Mouse (Mus musculus) erythroblast, adult 5-6 weeks (primary cell): Measurements from ENCODE around the gene Mapre3. TPM values are rescaled to one million over a fixed set of nuclear protein-coding genes. Genes with fewer than 3 reads are reported as not detected.

Experiments used
- ATAC-seq: replicated peaks from 2 replicates; pipeline ENCODE4 v1.8.0; 2016; ENCODE audit warnings: moderate number of reproducible peaks, mild to moderate bottlenecking, moderate TSS enrichment, inconsistent platforms; ENCODE audit not compliant: poor library complexity, low FRiP score, severe bottlenecking
- total RNA-seq, 2 experiments: library from RNA; stranded (forward) in 1 of 2; stranded (reverse) in 1 of 2; fragments of 150-400 nt in 1 of 2; fragments of 200-764, 138-1000 nt in 1 of 2; gene quantifications; 2 replicates each; pipeline versions ENCODE4 v1.2.3 to v1.2.4; 2015 to 2017; ENCODE audit warnings: low replicate concordance in 2 of 2

The Mapre3 gene
- total RNA-seq, 2 experiments from 2014 or later, result 0.51 TPM; not detected in 1

DNA sequence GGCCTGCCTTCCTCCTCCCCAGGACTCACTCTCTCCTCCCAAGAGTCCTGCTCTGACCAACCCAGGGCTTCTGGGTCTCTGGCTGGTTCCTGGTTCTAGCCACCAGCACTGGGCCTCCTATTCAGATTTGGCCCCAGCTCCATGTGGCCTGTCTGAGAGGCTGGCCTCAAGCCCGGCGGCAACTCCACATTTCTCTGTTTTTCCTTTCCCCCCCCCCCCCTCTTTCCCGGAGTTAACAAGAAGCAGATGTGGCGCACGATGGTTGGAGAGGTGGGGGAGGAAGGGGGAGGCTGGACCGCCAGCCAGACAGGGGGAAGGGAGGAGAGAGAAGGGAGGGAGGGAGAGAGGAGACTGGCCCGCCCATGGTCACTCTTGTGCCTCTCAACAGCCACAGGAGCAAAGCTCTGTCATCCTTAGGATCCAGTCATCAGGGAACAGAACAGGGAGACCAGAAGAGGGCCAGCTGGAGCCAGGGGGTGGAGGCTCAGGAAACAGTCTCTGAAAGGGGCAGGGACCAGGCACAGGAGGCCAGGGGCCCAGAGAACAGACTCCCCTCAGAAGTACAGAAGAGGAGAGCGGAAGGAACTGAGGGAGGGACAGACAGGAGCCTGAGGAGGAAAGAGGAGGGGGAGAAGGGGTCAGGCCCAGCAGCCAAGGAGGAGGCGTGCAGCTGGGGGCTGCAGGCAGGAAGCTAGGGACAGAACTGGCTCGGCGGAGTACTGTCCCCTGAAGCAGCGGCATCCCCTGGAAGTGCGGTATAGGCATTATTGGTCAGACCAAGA is 98.8 kb downstream of the Mapre3 start, which contains the start of gene Emilin1:
Gene Emilin1, plus strand, starts transcription at position 343 of the 782 bp plus-strand sequence.
- ATAC-seq, result no peak

- no peak for ATAC-seq
Observed at GRCm38 (mm10) chr5:30914101-30914635, 99.7 kb downstream of the Mapre3 start.

DNA sequence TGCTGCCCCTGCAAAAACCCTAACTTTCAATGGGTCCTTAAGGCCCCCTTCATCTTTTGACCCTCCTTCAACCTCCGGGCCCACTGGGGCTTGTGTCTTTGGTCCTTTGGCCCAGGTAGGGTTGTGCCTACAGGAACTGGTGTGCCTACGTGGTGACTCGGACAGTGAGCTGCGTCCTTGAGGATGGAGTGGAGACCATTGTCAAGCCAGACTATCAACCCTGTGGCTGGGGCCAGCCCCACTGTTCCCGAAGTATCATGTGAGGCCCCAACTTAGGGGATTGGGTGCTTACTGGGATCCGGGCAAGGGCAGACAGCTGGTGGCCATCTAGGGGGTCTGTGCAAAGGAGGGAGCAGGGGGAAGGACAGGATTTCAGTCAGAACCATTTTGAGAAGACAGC is 100.4 kb downstream of the Mapre3 start:
- no peak for ATAC-seq

GRCm38 (mm10) chr5:30915456-30915855 is 101.0 kb downstream of the Mapre3 start:
- no peak for ATAC-seq

Other genes with a start within 250 kb of the Mapre3 start
- not detected in 2 replicates for gene Kcnk3, start 226.5 kb upstream of the Mapre3 start, total RNA-seq (2015; ENCODE audit: low replicate concordance)
- gene Kcnk3, start 226.5 kb upstream of the Mapre3 start, total RNA-seq (2017; ENCODE audit: low replicate concordance), result not detected in 2 replicates
- 4.4 and 16.7 TPM in 2 replicates for gene Slc35f6, start 166.7 kb upstream of the Mapre3 start, total RNA-seq (2015; ENCODE audit: low replicate concordance)
- 3.3 and 5.7 TPM in 2 replicates for gene Slc35f6, start 166.7 kb upstream of the Mapre3 start, total RNA-seq (2017; ENCODE audit: low replicate concordance)
- 79.8 and 117 TPM in 2 replicates for gene Cenpa, start 147.9 kb upstream of the Mapre3 start, total RNA-seq (2015; ENCODE audit: low replicate concordance)
- 67.2 and 74.4 TPM in 2 replicates for gene Cenpa, start 147.9 kb upstream of the Mapre3 start, total RNA-seq (2017; ENCODE audit: low replicate concordance)
- not detected in 2 replicates for gene Dpysl5, start 103.1 kb upstream of the Mapre3 start, total RNA-seq (2015; ENCODE audit: low replicate concordance)
- gene Dpysl5, start 103.1 kb upstream of the Mapre3 start, total RNA-seq (2017; ENCODE audit: low replicate concordance), result 0.09 TPM in 1 of 2 replicates, not detected in the other
- gene Tmem214, start 53.4 kb downstream of the Mapre3 start, total RNA-seq (2015; ENCODE audit: low replicate concordance), result 6.5 and 9.6 TPM in 2 replicates
- gene Tmem214, start 53.4 kb downstream of the Mapre3 start, total RNA-seq (2017; ENCODE audit: low replicate concordance), result 4.7 and 7.0 TPM in 2 replicates
- 4.8 TPM in 1 of 2 replicates, not detected in the other for gene Agbl5, start 74.1 kb downstream of the Mapre3 start, total RNA-seq (2015; ENCODE audit: low replicate concordance)
- 1.9 and 2.0 TPM in 2 replicates for gene Agbl5, start 74.1 kb downstream of the Mapre3 start, total RNA-seq (2017; ENCODE audit: low replicate concordance)
- 167 and 176 TPM in 2 replicates for gene Ost4, start 93.1 kb downstream of the Mapre3 start, total RNA-seq (2015; ENCODE audit: low replicate concordance)
- 63.0 and 140 TPM in 2 replicates for gene Ost4, start 93.1 kb downstream of the Mapre3 start, total RNA-seq (2017; ENCODE audit: low replicate concordance)
- gene Emilin1, start 98.8 kb downstream of the Mapre3 start, total RNA-seq (2015; ENCODE audit: low replicate concordance), result 16.9 and 28.8 TPM in 2 replicates
- 6.5 and 8.1 TPM in 2 replicates for gene Emilin1, start 98.8 kb downstream of the Mapre3 start, total RNA-seq (2017; ENCODE audit: low replicate concordance)
- gene Khk, start 106.8 kb downstream of the Mapre3 start, total RNA-seq (2015; ENCODE audit: low replicate concordance), result 8.1 and 14.4 TPM in 2 replicates
- gene Khk, start 106.8 kb downstream of the Mapre3 start, total RNA-seq (2017; ENCODE audit: low replicate concordance), result 9.2 and 12.4 TPM in 2 replicates
- not detected in 2 replicates for gene Cgref1, start 130.9 kb downstream of the Mapre3 start, total RNA-seq (2015; ENCODE audit: low replicate concordance)
- not detected in 2 replicates for gene Cgref1, start 130.9 kb downstream of the Mapre3 start, total RNA-seq (2017; ENCODE audit: low replicate concordance)
- gene Preb, start 145.7 kb downstream of the Mapre3 start, total RNA-seq (2015; ENCODE audit: low replicate concordance), result 12.7 and 21.9 TPM in 2 replicates
- 10.6 and 27.0 TPM in 2 replicates for gene Preb, start 145.7 kb downstream of the Mapre3 start, total RNA-seq (2017; ENCODE audit: low replicate concordance)
- gene Tcf23, start 154.0 kb downstream of the Mapre3 start, total RNA-seq (2015; ENCODE audit: low replicate concordance), result not detected in 2 replicates
- gene Tcf23, start 154.0 kb downstream of the Mapre3 start, total RNA-seq (2017; ENCODE audit: low replicate concordance), result not detected in 2 replicates
- gene Atraid, start 233.7 kb downstream of the Mapre3 start, total RNA-seq (2015; ENCODE audit: low replicate concordance), result 21.3 and 40.5 TPM in 2 replicates
- 22.3 and 26.8 TPM in 2 replicates for gene Atraid, start 233.7 kb downstream of the Mapre3 start, total RNA-seq (2017; ENCODE audit: low replicate concordance)
- 0.42 TPM in 1 of 2 replicates, not detected in the other for gene Slc5a6, start 234.3 kb downstream of the Mapre3 start, total RNA-seq (2015; ENCODE audit: low replicate concordance)
- 0.98 TPM in 1 of 2 replicates, not detected in the other for gene Slc5a6, start 234.3 kb downstream of the Mapre3 start, total RNA-seq (2017; ENCODE audit: low replicate concordance)
- gene Cad, start 240.1 kb downstream of the Mapre3 start, total RNA-seq (2015; ENCODE audit: low replicate concordance), result 6.5 and 16.3 TPM in 2 replicates
- 6.7 and 10.6 TPM in 2 replicates for gene Cad, start 240.1 kb downstream of the Mapre3 start, total RNA-seq (2017; ENCODE audit: low replicate concordance)